Mouse (Mus musculus): ENCODE measurements at regions not wholly inside any gene's neighbourhood (a gene's known extent, or its start where the extent isn't known, plus 50 kb on each side); places are given as distances from the start of the nearest gene placed in this dataset.

DNA sequence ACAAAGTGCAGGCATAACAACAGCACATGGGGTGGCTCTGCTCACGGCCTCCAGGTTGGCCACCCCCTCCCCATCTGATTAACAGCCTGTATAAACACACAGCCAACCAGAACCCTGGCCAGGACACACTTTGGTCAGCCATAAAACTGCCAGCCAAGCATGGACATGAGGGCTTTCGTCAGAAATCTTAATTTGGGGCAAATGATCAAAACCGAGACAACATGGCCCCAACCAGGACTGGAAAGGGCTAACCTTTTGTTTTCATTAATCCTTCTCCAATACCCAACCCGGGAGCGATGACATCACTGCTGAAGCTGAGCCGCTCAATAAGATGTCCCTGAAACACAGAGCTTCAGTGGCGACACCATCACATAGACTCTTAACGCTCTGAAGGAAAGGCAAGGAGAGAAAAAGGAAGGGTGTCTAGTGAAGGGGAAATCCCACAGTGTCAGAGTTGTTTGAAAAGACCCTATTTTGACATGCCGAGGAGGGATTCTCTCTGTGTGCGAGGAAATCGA lies 351.9 kb upstream of the Npvf start:
- DNase-seq (ENCODE audit: low read depth, low spot score) = no peak

DNA sequence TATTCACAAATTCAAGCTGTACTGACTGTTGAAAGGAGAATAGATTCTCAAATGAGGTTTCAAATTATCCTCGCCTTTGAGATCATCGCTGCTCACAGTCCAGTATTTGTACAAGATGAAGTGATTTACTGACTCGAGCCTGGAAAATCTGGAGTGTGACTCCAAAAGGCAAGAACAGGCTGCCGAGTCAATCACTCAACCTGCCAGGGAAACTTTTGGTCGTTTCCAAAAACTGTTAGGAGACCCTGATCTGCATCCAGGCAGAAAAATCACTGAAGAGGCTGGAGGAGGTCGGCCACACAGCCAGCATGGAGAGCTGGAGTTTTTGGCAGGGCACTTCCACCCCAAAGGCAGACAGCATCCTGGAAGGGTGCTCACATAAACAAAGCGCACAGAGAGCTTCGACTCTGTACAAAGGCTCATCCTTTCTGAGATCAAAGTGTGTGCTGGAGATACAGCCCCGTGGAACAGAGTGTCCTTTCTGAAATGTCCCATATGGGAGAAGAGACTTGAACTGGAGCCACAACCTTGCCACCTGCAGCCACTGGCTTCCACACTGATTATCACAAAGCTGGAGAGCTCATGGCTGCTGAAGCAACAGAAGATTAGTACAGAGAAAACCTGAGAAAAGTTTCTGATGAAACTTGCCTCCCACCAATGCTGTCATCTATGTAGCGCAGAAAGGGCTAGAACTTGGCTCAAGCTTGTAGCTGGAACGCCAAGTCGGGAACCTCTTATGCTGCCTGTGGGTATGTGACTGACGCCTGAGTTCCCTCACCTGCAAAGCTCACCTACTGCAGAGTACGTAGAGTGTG lies 355.5 kb upstream of the Npvf start:
- no peak for DNase-seq (ENCODE audit: low read depth, low spot score)

DNA sequence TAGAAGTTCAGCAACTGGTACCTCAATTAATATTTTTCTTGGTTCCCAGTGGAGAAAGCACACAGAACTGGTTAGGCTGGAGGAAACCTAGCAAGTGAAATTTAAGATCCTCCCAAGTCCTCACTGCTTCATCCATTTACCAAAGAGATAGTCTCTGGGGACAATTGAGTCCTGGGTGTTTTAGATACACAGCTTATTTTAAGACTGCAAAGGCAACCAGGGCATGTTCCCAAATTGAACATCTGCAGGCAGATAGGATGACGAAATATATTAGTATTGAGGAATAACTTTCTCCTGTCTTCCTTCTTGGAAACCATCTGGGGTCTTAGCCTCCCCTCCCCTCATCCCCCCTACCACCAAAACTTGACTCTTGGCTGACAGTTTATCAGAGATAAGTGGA lies 356.3 kb upstream of the Npvf start:
- no peak for DNase-seq (ENCODE audit: low read depth, low spot score)

DNA sequence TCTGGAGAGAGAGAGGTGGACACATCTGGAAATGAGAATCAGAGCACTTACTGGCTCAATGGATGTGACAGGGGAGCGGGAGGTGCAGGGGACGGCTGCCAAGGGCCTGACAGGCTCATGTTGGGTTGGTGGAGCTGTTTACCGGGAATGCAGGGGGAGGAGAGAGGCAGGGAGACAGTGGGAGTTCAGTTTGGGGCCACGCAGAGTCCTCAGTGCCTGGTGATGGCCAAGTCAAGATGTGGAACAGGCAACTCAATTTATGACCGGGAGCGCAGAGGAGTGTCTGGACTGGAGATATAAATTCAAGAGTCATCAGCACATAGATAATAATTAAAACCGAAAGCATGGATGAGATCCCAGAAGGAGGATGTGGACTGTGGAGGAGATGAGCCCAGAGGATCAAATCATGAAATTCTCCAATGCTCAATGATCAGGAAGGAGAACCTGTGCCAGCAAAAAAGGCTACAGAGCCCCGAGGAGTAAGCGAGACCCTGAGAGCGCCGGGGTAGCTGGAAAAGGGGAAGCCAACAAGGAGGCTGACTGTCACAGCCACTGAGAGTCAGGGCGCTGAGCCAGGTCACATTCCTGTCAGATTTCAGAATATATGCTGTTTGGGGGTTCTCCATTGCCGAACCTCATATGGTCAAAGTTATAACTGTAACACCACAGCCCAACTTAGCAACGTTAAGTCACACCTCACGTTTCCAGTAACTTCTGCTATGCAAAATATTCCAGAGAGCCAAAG lies 358.0 kb upstream of the Npvf start:
- no peak for DNase-seq (ENCODE audit: low read depth, low spot score)

DNA sequence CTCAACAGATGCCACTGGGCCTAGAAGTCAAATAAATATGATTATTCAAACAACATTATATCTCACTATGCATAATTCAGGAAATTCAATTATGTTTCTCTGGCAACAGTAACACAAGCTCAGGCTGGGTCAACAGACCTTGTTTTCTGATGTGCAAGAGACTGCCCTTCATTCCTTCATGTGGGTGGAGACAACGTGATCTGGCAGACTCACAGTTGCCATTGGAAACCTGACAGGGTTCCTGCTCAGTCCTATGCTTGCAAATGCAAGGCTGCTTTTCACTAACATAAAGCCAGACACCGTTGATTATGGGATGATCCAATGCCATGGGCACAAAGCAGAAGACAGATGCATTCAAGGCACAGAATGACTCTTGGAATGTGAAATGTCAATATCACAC lies 361.5 kb upstream of the Npvf start:
- peak; percentile 4 for DNase-seq (ENCODE audit: low read depth, low spot score)

DNA sequence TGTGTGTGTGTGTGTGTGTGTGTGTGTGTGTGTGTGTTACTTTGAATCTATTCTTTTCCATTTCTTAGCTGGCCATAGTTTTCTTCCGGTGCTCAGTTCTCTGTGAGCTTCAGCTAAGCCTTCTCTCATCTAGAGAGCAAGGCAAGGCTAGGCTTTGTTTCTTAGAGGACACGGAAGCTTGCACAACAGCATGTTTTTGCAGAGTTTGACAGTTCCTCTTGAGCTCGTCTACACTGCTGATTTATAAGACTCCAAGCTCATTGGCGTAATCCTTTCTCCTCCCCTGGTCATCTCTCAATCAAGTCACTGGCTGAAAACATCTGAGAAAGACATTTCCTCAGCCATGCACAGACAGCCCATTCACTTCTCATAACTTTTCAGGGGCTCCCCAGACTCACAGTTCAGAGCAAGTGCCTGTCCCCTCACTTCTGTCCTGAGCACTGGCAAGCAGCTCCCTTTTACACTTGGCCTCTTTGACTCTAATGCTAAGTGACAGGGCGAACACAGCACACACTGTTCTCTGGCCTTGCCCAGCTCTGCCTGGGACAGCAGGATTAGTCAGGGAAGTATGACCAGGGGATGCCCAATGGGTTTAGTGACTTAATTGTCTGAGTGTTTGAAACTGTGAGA lies 362.3 kb upstream of the Npvf start:
- no peak for DNase-seq (ENCODE audit: low read depth, low spot score)

DNA sequence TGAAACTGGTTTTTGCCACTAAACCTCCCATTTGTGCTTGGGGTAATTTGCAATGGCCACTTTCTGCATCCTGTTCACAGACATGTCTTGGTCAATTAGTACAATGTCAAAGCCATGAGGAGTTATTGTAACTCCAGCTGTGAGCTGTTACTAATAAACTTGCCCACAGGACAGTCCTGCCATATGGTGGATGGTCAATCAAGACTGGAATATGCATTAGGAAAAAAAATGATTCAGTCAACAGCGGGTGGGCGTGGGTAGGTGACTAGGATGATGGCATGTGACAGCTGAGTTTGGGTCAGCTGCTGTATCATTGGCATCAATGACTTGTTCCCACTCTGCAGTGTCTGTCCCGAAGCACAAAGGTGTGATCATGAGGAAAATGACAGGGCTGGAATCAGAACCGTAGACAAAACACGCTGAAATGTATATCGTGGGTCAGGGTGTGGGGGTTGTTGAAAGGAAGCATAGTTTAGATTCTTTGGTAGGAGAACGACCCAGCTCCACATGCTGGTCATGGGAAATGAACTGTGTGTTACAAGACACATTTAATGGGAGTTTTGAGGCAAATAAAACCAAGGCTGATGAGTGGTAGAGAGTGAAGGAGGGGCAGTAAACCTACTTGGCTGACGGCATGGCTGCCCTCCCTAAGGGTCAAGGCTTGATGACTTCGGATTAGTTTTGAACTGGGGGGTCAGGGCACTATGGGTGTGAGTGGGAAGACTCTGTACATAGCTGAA lies 363.2 kb upstream of the Npvf start:
- DNase-seq (ENCODE audit: low read depth, low spot score) = no peak

DNA sequence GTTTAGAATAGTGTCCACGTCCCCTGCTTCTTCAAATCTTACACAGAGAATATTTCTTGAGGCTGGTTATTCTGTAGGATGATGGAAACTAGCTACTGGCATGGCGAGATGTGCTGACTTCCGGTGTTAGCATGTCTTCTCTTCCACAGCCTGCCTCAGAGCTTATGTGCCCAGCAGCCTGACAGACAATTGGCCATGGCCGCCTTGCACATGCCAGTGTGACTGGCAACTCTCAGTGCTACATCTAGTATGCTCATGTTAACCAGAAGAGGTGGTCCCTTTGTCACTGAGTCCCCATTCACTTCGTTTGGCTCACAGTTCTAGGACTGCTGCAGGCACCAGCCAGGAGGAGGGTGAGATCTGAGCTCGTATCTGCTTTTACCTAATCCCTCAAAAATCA lies 367.0 kb upstream of the Npvf start:
- no peak for DNase-seq (ENCODE audit: low read depth, low spot score)

DNA sequence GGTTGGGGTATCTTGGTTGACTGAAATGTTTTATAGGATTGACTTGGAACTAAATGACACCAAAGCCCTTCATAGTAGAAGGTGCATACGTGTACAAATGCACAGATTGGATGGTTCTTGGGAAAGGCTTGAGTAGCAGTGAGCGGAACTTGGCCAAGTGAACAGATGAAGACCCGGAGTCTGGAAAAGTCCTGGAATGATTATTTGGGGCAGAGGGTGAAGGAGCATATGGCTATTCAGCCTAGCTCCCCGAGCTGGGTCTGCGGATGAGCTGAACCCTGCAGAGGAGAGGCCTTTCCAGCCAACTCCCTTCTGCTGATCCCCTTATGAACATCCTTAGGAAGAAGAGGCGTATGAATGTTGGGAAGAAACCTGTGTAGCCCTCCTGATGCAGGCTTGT lies 369.1 kb upstream of the Npvf start:
- no peak for DNase-seq (ENCODE audit: low read depth, low spot score)

DNA sequence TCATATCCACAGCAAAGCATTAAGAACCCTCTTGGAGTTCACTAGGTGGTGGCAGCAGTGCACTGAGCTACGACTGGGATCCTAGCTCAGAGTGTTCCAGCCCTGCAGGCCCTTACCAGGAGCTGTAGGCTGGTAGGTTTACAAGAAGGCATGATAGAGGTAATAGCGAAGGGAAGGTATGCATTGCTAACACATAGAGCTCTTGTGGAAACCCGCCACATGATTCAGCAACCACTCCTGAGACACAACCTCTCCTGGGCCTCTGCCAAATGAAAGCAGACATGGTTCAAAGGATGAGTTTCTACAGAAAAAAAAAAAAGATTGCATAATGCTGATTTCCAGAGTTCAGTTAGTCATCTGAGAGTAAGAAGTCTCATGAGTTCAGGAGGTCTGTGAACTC lies 370.5 kb upstream of the Npvf start:
- no peak for DNase-seq (ENCODE audit: low read depth, low spot score)

DNA sequence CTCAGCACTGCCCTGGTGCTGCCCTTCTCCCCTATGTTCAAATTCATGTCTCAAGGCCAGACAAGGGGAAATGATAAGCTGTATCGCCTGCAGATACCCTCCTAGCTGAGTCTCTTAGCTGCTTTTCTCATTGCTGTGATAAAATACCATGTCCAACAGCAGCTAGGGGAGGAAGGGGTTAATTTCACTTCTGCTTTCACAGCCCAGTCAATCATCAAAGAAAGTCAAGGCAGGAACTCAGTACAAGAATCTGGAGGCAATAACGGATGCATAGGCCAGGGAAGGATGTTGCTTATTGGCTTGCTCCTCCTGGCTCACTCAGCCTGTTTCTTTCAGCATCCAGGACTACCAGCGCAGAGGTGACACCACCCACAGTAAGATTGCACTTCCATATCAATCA lies 371.2 kb upstream of the Npvf start:
- no peak for DNase-seq (ENCODE audit: low read depth, low spot score)

DNA sequence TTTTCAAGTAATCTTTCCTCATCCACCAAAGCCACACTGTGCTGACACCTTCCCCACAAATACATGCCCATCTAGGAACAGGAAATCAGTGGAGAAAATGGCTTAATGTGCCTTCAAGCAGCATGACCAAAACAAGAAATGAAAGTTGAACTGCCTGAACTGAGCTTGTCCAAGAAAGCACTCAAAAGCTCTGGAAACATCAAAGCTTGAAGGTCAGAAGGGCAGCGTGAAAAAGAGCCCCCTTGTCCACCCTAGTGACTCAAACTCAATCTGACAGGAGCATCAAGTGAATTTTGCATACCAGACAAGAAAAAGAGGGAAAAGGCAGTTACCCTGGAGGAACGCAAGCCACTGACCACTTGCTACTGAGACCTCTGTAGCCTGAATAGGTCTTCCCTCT lies 373.1 kb upstream of the Npvf start:
- no peak for DNase-seq (ENCODE audit: low read depth, low spot score)

DNA sequence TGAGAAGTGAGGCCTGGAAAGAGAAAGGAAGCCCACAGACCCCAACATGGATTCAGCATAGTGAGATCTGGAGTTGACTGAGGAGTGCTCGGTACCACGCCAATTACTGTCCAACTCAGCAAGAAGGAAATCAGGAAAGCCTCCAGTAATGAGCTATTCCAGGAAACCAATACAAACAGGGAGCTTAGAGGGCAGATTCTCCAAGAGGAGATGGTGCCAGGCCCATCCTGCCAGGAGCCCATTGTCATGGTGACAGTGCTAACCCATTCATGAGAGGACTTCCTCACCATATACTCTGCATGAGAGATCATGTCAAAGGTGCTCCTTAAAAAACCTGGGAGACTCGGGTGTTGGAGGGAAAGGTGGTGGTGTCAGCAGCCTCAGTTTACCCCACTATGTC lies 375.3 kb upstream of the Npvf start:
- DNase-seq (ENCODE audit: low read depth, low spot score) = no peak

DNA sequence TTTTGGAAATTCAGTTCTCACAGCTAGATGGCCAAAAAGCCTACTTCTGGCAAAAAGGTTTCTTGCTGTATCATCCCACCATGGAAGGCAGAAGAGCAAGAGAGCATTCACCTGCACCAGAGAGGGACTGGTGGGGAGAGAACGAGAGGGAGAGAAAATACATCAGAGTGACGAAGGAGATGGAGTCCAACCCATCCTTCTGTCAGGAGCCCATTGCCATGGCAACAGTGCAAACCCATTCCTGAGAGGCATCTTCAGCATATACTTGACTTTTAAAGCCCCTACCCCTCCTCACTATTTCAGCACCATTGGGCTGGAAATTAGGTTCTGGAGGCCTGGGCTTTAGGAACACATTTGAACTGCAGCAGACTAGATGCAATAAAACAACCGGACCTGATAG lies 375.7 kb upstream of the Npvf start:
- no peak for DNase-seq (ENCODE audit: low read depth, low spot score)

DNA sequence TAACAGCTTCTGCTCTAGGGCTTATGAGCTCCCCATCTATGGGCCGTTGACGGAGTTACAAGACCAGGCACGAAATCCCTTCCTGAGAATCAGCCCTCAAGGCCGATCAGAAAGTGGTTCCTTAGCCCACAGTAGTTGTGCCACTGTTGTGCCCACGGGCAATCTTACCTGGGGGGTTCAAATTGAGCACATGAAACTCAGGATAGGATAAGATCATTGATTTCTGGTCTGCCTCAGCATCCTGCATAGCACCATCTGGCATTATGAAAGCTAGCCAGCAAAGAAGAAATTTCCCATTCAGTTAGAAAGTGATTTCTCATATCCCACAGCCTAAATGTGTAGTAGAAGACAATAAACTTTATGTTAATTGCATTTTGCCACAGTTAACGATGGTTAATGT lies 379.6 kb upstream of the Npvf start:
- no peak for DNase-seq (ENCODE audit: low read depth, low spot score)

DNA sequence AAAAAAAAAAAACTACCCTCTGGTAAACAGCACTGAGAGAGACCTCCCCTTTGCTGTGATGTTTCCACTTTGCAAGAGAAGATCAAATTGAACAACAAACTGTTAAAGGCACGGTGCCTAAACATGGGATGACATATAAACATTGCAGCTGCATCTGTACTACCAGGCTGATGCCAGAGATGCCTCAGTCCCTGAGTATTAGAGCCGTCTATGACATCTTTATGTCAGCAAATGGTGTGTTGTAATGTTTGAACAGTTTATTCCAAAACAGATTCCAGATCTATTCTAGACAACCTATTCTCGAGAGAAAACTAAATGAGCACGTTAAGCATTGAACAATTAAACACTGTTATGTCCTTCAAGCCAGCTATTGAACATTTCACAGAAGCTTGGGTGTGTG lies 381.8 kb upstream of the Npvf start:
- no peak for DNase-seq (ENCODE audit: low read depth, low spot score)

DNA sequence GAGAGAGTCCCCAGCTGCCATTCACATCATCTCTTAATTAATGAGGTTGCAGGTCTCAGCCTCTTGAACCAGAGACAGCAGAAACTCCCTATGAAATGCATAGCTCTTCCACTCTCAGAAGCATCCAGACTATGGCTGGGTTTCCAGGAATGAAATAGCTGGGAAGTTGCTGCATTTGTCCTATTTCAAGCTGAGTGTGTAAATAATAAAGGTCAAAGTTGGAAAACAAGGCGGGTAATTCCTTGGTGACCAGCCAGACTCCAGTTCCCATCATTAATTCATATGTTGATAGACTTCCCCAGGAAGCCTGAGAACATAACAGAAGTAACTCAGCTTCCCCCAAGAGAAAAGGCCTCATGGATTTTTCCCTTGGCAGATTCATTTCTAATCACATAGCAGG lies 382.3 kb upstream of the Npvf start:
- peak; percentile 46 for DNase-seq (ENCODE audit: low read depth, low spot score)

DNA sequence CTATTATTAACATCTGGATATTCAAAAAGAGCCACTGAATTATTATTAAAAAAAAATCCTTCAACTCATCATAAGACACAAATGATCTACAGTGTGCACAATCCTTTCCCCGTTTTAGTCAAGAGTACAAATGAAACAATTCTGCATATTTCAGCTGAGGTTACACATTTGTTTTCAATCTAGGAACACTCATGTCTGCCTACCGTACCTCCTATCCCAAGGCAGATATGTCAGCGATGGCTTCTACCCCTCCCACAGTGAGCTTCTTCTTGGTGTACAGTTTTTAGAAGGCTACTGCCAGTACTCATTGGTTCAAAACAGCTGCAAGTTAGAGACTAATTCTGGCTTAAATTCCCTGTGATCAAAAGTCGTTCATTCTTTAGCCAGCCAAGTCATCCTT lies 382.7 kb upstream of the Npvf start:
- no peak for DNase-seq (ENCODE audit: low read depth, low spot score)

DNA sequence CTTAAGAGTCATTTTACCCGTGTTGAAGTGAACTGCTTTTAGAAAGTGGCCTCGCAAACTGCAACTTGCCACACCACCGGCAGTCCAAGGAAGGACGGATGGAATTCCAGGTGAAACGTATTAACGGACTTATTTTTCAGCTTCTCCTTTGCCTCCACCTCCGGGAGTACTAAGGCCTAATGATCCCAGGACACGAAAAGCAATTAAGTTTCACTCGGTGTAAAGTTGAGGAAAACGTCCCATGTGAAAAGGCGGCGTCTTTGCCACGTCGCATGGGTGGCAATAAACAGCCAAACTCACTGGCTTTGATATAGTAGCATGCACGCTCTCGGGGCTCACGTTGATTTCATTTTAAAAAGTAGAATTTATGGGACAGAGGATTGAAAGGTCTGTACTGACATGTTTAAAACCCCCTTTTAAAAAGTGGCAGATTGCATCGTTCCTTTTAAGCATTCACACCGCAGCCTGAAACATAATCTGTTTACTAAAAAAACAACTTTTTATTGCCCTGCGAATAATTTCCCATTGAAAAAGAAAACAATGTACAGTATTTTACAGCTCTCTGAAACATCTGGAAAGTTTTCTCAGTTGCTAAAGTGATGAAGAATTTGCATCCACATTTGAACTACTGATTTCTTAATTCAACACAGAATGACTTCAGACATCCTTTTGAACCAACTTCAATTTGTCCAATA lies 385.4 kb upstream of the Npvf start:
- no peak for DNase-seq (ENCODE audit: low read depth, low spot score)

DNA sequence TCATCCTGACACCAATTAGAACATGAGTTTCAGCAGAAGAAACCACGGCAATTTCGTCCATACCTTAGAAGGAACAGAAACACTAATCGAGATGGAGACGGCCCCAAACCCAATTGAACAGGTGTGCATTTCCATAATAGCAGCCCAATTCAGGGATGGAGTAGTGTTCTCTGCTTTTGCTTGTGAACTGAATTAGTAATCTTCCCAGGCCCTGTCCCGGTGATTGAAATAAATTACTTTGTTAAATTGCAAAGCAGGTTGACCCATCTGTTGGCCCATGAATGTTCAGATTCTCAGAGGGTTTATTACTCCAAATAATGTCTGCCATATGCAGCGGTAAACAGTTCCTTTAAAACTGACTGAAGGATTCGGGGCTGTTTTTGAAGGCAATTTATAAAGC lies 388.5 kb upstream of the Nfe2l3 start:
- no peak for DNase-seq (ENCODE audit: low read depth, low spot score)

DNA sequence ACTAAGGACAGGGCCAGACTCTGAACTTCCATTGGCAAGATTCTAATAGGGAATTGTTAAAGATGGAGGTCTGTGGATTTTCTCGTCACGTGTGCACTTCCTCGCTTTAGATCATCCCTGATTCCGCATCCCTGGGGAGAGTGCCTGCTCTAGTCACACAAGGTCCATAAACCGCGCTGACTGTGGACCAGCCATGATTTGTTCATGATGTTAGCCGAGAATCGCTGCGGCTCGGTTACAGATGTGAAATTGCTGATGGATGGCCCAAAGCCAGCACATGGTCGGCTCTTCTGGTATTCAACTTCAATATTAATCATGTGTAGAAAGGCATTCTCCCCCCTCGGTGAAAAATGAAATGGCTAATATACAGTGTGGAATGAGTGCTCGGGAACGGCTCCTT lies 387.6 kb upstream of the Nfe2l3 start:
- no peak for DNase-seq (ENCODE audit: low read depth, low spot score)

Data from R1 (cell line).